Mouse (Mus musculus) heart, embryonic 13.5 days (tissue): Measurements from ENCODE around the gene Tmcc3. TPM values are rescaled to one million over a fixed set of nuclear protein-coding genes. Genes with fewer than 3 reads are reported as not detected.
A peak's percentile ranks its signal among the peaks of the same experiment; 100 is the strongest.
"Not testable (repeated sequence)": the region's sequence is repeated elsewhere in the genome, so short reads cannot be mapped to it uniquely, and the experiment has no call there.

Experiments
- ATAC-seq: fragments of 200-750 bp; cut with Nextera tagmentation; 2 replicates; pipeline ENCODE4 v1.8.0; 2017; ENCODE audit warnings: moderate TSS enrichment; ENCODE audit not compliant: insufficient number of reproducible peaks, low FRiP score, low TSS enrichment; ENCODE audit errors: extremely low read depth
- H3K27ac ChIP-seq: fragments of 300-500 bp; sonication (generic); replicated peaks from 2 replicates; pipeline ENCODE4 v1.5.1; 2015; ENCODE audit warnings: moderate library complexity, mild to moderate bottlenecking, inconsistent platforms
- H3K27me3 ChIP-seq: fragments of 300-500 bp; sonication (generic); replicated peaks from 2 replicates; pipeline ENCODE4 v1.6.1; 2015; ENCODE audit warnings: mild to moderate bottlenecking, inconsistent platforms
- H3K36me3 ChIP-seq: fragments of 300-500 bp; sonication (generic); 2 replicates; pipeline ENCODE4 v1.6.1; 2015; ENCODE audit warnings: mild to moderate bottlenecking, inconsistent platforms
- H3K4me1 ChIP-seq: fragments of 300-500 bp; sonication (generic); 2 replicates; pipeline ENCODE4 v1.6.1; 2015; ENCODE audit warnings: inconsistent platforms
- H3K4me2 ChIP-seq: fragments of 300-500 bp; sonication (generic); 2 replicates; pipeline ENCODE4 v1.6.1; 2015; ENCODE audit warnings: inconsistent platforms, mild to moderate bottlenecking, moderate library complexity
- H3K4me3 ChIP-seq: fragments of 300-500 bp; sonication (generic); 2 replicates; pipeline ENCODE4 v1.5.1; 2015; ENCODE audit warnings: moderate library complexity, mild to moderate bottlenecking, inconsistent platforms
- H3K9ac ChIP-seq: fragments of 300-500 bp; sonication (generic); 2 replicates; pipeline ENCODE4 v1.6.1; 2015; ENCODE audit warnings: inconsistent platforms, mild to moderate bottlenecking, moderate library complexity
- H3K9me3 ChIP-seq: fragments of 300-500 bp; sonication (generic); 2 replicates; pipeline ENCODE4 v1.6.1; 2016; ENCODE audit warnings: inconsistent platforms
- WGBS: fragments of 180-500 bp; shearing (Covaris S2); methylation state at CpG from one replicate; pipeline ENCODE4 v1.1.7; 2015; ENCODE audit warnings: mixed read lengths; 5-methylcytosine and 5-hydroxymethylcytosine counted together
- polyA plus RNA-seq: library from polyadenylated mRNA; unstranded; fragments of >200 nt; fragmentation: Nextera tagmentation; extraction: Ambion mirVana; gene quantifications from 2 replicates; pipeline ENCODE4 v1.2.1, GENCODE M21; 2015

Gene Tmcc3
- polyA plus RNA-seq, 1 experiment from 2014 or later = 6.2 TPM

DNA sequence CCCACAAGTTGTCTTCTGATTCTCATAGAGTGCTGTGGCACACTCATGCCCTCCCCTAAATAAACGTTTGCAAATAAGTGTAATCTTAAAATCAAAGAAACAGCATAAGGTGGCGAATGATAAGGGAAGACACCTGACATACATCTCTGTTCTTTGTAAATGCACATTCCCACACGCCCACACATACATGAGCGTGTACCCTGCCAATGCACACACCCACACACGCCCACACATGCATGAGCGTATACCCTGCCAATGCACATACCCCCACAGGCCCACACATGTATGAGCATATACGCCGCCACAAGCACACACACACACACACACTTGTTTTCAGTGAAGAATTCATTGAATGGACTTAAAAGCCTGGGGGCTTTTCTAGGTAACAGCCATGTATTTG, 211.5 kb downstream of the Tmcc3 start:
- Histone ChIP-seq H3K27me3 (no peaks in the 10 kb centered on the region), H3K9me3 (no peaks in the 10 kb centered on the region), H3K9ac (0 out of 2 replicates have a peak overlapping the region, but pooled peaks have one; percentile 40), H3K27ac (no peak overlapping the region), H3K36me3 (no peaks in the 10 kb centered on the region), H3K4me3 (no peak overlapping the region), H3K4me2 (peak overlapping the region; percentile 46), H3K4me1 (peaks cover 62% of the 10 kb centered on the region)
- ATAC-seq = no peak
- 78% methylated on average over 8 of the region's 8 CpGs for WGBS

- H3K9me3 ChIP-seq = no peaks in the 10 kb centered on the region
- WGBS = 12% methylated on average over 18 of the region's 18 CpGs
- H3K27ac ChIP-seq = no peak overlapping the region
- no peaks in the 10 kb centered on the region for H3K36me3 ChIP-seq
- no peak overlapping the region for H3K4me3 ChIP-seq
- no peak for ATAC-seq
- H3K9ac ChIP-seq = 0 out of 2 replicates have a peak overlapping the region, but pooled peaks have one; percentile 40
- H3K4me1 ChIP-seq = peaks cover 62% of the 10 kb centered on the region
- no peaks in the 10 kb centered on the region for H3K27me3 ChIP-seq
- H3K4me2 ChIP-seq = peak overlapping the region; percentile 46
Measured at GRCm38 (mm10) chr10:94523711-94524156, 212.0 kb downstream of the Tmcc3 start.

- no peak overlapping the region for H3K4me3 ChIP-seq
- H3K36me3 ChIP-seq = no peaks in the 10 kb centered on the region
- no peaks in the 10 kb centered on the region for H3K9me3 ChIP-seq
- ATAC-seq = no peak
- H3K4me2 ChIP-seq = no peak overlapping the region
- H3K27ac ChIP-seq = peak overlapping the region; percentile 67
- 57% methylated on average over 6 of the region's 6 CpGs for WGBS
- H3K4me1 ChIP-seq = peaks cover 57% of the 10 kb centered on the region
- H3K27me3 ChIP-seq = no peaks in the 10 kb centered on the region
- no peak overlapping the region for H3K9ac ChIP-seq
Measured at GRCm38 (mm10) chr10:94524966-94525365, 213.2 kb downstream of the Tmcc3 start.

- 72% methylated on average over 7 of the region's 7 CpGs for WGBS
- peaks cover 49% of the 10 kb centered on the region for H3K4me1 ChIP-seq
Measured at GRCm38 (mm10) chr10:94525784-94526183, 214.0 kb downstream of the Tmcc3 start.

GRCm38 (mm10) chr10:94526834-94527233, 215.1 kb downstream of the Tmcc3 start:
- no peak overlapping the region for H3K4me3 ChIP-seq
- peaks cover 39% of the 10 kb centered on the region for H3K4me1 ChIP-seq
- no peak overlapping the region for H3K9ac ChIP-seq
- H3K27ac ChIP-seq = no peak overlapping the region
- no peaks in the 10 kb centered on the region for H3K36me3 ChIP-seq
- H3K4me2 ChIP-seq = no peak overlapping the region
- H3K9me3 ChIP-seq = no peaks in the 10 kb centered on the region
- WGBS = 78% methylated on average over 8 of the region's 8 CpGs
- no peaks in the 10 kb centered on the region for H3K27me3 ChIP-seq
- ATAC-seq = no peak

More at GRCm38 (mm10) chr10:94525784-94526183, 214.0 kb downstream of the Tmcc3 start:
- ATAC-seq = no peak
- no peaks in the 10 kb centered on the region for H3K36me3 ChIP-seq
- H3K4me3 ChIP-seq = no peak overlapping the region
- H3K27ac ChIP-seq = no peak overlapping the region
- no peak overlapping the region for H3K4me2 ChIP-seq
- no peaks in the 10 kb centered on the region for H3K27me3 ChIP-seq
- no peak overlapping the region for H3K9ac ChIP-seq
- H3K9me3 ChIP-seq = no peaks in the 10 kb centered on the region

DNA sequence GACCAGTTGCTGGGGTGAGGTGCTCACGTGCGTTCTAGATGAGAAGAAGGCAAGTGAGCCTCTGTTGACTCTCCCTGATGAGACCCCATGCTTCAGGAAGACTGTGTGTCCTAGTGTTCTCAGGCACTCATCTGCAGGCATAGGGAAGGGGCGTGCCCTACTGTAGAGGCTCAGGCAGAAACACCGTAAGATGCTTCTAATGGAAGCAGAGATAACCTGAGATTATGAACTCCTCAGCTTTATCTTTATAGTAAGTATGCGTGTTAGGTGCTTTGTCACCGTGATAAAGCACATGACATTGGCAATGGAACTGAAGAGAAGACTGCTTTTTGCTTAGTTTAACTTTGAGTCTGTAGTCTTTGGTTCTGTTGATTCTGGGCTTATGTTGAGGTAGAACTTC, 215.5 kb downstream of the Tmcc3 start:
- no peaks in the 10 kb centered on the region for H3K9me3 ChIP-seq
- no peak overlapping the region for H3K27ac ChIP-seq
- no peak for ATAC-seq
- H3K4me1 ChIP-seq = peaks cover 38% of the 10 kb centered on the region
- H3K27me3 ChIP-seq = no peaks in the 10 kb centered on the region
- no peak overlapping the region for H3K4me3 ChIP-seq
- H3K36me3 ChIP-seq = no peaks in the 10 kb centered on the region
- no peak overlapping the region for H3K9ac ChIP-seq
- no peak overlapping the region for H3K4me2 ChIP-seq
- 71% methylated on average over 6 of the region's 6 CpGs for WGBS

DNA sequence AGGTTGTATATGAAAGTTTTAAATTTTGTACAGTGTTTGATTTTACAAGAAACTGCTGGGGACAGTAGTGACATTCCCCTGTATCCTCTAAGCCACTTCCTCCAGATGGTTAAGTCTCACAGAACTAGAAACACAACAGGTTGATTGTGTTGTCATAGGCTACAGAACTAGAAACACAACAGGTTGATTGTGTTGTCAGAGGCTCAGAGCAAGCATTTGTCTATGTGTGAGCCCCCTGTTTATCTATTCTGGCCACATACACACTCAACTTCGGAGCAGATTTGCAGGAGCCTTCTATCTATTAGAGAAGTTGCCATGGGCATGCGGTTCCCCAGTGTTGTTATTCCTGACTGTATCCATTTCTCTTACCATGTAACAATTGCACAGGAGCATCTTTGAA, 218.3 kb downstream of the Tmcc3 start:
- Histone ChIP-seq H3K27me3 (no peaks in the 10 kb centered on the region), H3K9me3 (no peaks in the 10 kb centered on the region), H3K4me3 (no peak overlapping the region), H3K4me2 (no peak overlapping the region), H3K4me1 (peaks cover 24% of the 10 kb centered on the region), H3K9ac (no peak overlapping the region), H3K36me3 (no peaks in the 10 kb centered on the region), H3K27ac (no peak overlapping the region)
- no peak for ATAC-seq
- 76% methylated on average over 2 of the region's 2 CpGs for WGBS

DNA sequence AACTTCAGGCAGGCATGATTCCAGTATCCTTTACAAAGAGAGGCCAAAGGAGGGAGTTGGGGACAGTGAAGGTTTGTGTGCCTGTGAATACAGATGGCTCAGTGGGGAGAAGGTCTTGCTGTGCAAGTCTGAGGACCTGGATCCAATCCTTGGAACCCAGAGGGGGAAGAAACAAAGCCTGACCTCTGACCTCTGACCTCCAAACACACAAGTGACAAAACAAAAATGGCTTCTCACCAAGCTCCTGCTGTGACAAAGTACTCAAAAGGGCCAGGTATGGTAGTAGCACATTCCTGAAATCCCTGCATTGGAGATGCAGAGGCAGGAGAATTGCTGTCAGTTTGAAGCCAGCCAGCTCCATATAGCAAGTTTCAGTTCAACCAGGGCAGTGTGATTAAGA, 219.7 kb downstream of the Tmcc3 start:
- Histone ChIP-seq H3K9me3 (no peaks in the 10 kb centered on the region), H3K9ac (no peak overlapping the region), H3K36me3 (peaks cover under 1% of the 10 kb centered on the region; the same call in 1 of the 2 replicates), H3K27ac (no peak overlapping the region), H3K27me3 (no peaks in the 10 kb centered on the region), H3K4me1 (peaks cover 15% of the 10 kb centered on the region), H3K4me2 (no peak overlapping the region), H3K4me3 (no peak overlapping the region)
- no peak for ATAC-seq

DNA sequence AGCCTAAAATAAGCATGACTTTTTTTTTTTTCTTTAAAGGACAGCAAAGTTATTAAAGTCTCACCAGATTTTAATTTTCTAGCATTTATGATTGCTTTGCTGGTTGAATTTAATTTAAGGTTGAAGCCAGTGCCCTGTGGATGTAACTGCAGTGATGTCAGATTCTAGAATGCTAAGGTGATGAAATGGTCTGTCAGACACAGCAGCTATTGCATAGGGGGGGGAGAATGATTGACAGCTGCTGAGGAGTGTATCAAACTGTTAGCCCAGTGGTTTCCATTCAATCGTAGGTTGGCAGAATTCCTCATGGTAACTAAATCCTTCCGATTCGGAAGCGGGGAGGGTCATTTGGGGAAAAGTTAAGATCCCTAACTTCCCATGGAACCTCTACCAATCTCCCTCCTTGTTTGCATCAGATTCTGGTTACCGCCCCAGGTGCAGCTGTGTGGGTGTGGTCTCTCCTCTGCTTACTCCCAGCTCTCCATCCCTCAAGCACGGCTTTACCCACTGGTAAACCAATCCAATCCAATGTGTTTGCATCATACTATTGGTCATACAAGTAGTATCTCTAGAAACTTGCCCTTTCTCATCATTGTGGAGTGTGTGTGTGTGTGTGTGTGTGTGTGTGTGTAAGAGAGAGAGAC, 221.5 kb downstream of the Tmcc3 start:
- WGBS = 66% methylated on average over 6 of the region's 6 CpGs
- Histone ChIP-seq H3K27me3 (no peaks in the 10 kb centered on the region), H3K4me1 (peaks cover 7% of the 10 kb centered on the region; the same call in 1 of the 2 replicates), H3K4me2 (no peak overlapping the region), H3K4me3 (no peak overlapping the region), H3K36me3 (peaks cover 4% of the 10 kb centered on the region; the same call in 1 of the 2 replicates), H3K9ac (no peak overlapping the region), H3K27ac (no peak overlapping the region), H3K9me3 (no peaks in the 10 kb centered on the region)
- no peak for ATAC-seq

DNA sequence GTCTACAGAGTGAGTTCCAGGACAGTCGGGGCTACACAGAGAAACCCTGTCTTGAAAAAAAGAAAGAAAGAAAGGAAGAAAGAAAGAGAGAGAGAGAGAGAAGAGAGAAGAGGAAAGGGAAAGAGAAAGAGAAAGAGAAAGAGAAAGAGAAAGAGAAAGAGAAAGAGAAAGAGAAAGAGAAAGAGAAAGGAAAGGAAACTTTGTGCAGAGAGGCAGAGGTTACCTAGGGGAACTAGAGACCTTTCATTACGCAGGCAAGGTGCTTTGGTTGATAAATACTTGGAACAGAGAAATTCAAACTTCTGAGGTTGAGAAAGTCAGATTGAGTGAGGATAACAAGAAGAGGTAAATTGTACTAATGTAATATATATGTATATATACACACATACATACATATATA, 226.9 kb downstream of the Tmcc3 start:
- H3K9me3 ChIP-seq, H3K27me3 ChIP-seq, H3K27ac ChIP-seq, H3K4me2 ChIP-seq, H3K4me3 ChIP-seq, ATAC-seq, H3K9ac ChIP-seq: not testable (repeated sequence)
- Histone ChIP-seq H3K4me1 (peaks cover 14% of the 10 kb centered on the region), H3K36me3 (peaks cover 10% of the 10 kb centered on the region)
- 94% methylated on average over 2 of the region's 2 CpGs for WGBS

- Histone ChIP-seq H3K9ac (no peak overlapping the region), H3K9me3 (peaks cover 8% of the 10 kb centered on the region), H3K27ac (no peak overlapping the region), H3K36me3 (peaks cover 10% of the 10 kb centered on the region), H3K27me3 (no peaks in the 10 kb centered on the region), H3K4me2 (no peak overlapping the region), H3K4me1 (peaks cover 28% of the 10 kb centered on the region), H3K4me3 (no peak overlapping the region)
- WGBS = 48% methylated on average over 4 of the region's 4 CpGs
- no peak for ATAC-seq
Measured at GRCm38 (mm10) chr10:94540241-94540640, 228.5 kb downstream of the Tmcc3 start.

GRCm38 (mm10) chr10:94543956-94544355, 232.2 kb downstream of the Tmcc3 start:
- no peak overlapping the region for H3K4me3 ChIP-seq

More at GRCm38 (mm10) chr10:94543956-94544355, 232.2 kb downstream of the Tmcc3 start:
- H3K4me2 ChIP-seq = peak overlapping the region; percentile 24
- peak overlapping the region; percentile 8; the same call in 1 of the 2 replicates for H3K9ac ChIP-seq
- peaks cover 6% of the 10 kb centered on the region for H3K36me3 ChIP-seq
- peaks cover 8% of the 10 kb centered on the region for H3K9me3 ChIP-seq
- H3K27me3 ChIP-seq = no peaks in the 10 kb centered on the region
- no peak overlapping the region for H3K27ac ChIP-seq
- peaks cover 37% of the 10 kb centered on the region for H3K4me1 ChIP-seq
- ATAC-seq = no peak
- 25% methylated on average over 8 of the region's 8 CpGs for WGBS
